Mouse (Mus musculus): ENCODE measurements at regions not wholly inside any gene's neighbourhood (a gene's known extent, or its start where the extent isn't known, plus 50 kb on each side); places are given as distances from the start of the nearest gene placed in this dataset.

DNA sequence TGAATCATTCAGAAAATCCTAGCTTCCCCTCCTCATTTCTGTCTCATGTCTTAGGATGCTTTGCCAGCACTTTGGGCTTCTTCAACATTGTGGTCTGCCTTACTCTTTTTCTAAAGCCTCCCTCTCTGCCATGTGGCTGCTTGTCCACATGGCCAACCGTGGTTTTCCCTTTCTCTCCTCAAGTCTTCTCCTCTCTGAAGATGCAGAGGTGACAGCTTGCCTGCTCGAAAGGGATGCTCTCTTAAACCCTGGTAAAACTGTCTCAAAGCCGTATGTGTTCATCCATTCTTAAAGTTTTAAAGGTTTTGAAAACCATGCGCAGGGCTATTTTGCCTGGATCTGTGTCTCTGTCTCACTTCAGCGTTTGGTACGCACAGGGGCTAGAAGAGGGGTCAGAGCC, 123.4 kb upstream of the Dapk1 start:
- TF ChIP-seq GATA1 (IDR thresholded peaks at IDR 0.05; ENCODE audit: borderline replicate concordance, low read length), result no peak
- no peak for TF ChIP-seq FLI1 (IDR thresholded peaks at IDR 0.05; ENCODE audit: low read length)

All from megakaryocyte, embryonic 14.5 days (primary cell).